Mouse (Mus musculus) thymus, postnatal 36 days (tissue): Measurements from ENCODE around the gene Aldh3b2.
"Not testable (repeated sequence)": the region's sequence is repeated elsewhere in the genome, so short reads cannot be mapped to it uniquely, and the experiment has no call there.

Experiments used
- DNase-seq, 2 experiments: peaks; one replicate each; pipeline ENCODE4 v3.0.0; 2022; ENCODE audit warnings: mixed read lengths in 2 of 2

Aldh3b2 gene

DNA sequence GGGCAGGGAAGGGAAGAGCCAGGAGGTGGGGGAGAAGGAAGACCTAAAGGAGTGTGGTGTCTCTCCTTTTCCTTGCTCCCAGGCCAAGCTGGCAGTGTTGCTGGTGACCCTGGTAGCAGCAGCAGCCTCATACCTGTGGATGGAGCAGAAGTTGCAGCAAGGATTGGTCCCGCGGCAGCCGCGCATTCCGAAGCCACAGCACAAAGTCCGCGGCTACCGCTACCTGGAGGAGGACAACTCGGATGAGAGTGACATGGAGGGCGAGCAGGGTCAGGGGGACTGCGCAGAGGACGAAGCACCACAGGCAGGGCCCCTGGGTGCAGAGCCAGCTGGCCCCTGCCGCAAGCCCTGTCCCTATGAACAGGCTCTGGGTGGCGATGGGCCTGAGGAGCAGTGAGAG lies 23.6 kb upstream of the Aldh3b2 start:
- no peak for DNase-seq

GRCm38 (mm10) chr19:3950331-3950730 lies 21.8 kb upstream of the Aldh3b2 start:
- no peak for DNase-seq

DNA sequence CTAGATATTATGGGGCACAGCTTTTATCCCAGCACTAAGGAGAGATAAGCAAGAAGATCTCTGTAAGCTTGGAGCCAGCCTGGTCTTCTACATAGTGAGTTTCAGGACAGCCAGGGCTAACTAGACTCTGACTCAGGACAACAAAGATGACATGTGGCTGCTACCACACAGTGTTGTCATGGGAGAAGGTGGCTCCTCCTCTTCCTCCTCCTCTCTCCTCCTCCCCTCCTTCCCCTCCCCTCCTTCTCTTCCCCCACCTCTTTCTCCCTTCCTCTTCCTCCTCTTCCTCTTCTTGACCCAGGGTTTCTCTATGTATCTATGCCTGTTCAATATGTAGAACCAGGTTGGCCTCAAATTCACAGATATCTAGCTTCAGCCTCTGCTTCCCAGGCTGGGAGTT lies 20.7 kb upstream of the Aldh3b2 start:
- no peak for DNase-seq

GRCm38 (mm10) chr19:3952099-3952498 lies 20.0 kb upstream of the Aldh3b2 start:
- no peak for DNase-seq

GRCm38 (mm10) chr19:3955033-3955432 lies 17.1 kb upstream of the Aldh3b2 start:
- no peak for DNase-seq

DNA sequence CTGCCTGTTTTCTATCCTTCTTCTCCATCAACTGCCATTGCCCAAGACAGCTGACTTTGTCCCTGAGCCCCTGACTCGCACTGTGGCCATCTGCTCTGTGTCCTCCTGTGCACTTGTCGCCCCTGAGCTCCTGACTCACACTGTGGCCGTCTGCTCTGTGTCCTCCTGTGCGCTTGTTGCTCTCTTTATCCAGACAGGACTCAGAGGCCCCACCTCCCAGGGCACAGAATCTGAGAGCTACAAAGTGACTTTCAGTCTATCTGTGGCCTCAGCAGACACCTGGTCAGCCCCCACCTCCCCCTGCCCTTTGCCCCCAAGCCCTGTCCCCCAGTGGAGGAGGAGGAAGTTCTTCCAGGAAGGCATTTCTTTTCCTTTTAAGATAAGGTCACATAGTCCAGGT lies 16.3 kb upstream of the Aldh3b2 start:
- no peak for DNase-seq

DNA sequence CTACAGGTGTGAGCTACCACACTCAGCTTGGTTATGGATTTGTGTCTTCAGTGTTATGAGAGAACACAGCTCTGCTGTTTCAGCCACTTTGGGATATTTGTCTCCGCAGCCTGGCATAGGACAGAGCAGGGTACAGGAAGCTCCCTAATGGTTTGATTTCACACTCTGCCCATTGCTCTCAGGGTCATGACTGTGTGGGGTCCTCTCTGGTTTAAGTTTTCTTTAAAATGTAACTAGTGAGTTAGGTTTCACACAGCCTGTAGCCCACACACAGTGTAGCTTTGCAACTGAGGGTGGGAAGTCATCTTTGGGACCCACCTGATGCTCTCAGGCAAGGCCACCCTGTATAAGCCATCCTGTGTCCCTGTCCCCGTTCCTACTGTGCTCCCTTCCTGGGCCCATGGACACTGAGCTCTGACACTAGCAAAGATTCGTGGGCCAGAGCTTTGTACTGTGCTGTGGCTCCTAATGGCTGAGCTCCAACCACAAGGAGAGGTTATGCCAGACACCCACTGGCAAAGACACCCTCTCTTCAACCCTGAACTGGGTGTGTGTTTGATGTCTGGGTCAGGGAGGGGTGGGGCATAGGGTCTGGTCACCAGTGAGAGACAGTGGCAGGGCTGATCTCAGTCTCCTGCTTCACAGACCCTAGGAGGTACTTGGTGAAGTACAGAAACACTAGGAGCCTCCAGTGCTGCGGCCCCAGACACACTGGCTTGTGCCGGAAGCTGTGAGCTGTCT lies 14.7 kb upstream of the Aldh3b2 start:
- not testable (repeated sequence) for DNase-seq

DNA sequence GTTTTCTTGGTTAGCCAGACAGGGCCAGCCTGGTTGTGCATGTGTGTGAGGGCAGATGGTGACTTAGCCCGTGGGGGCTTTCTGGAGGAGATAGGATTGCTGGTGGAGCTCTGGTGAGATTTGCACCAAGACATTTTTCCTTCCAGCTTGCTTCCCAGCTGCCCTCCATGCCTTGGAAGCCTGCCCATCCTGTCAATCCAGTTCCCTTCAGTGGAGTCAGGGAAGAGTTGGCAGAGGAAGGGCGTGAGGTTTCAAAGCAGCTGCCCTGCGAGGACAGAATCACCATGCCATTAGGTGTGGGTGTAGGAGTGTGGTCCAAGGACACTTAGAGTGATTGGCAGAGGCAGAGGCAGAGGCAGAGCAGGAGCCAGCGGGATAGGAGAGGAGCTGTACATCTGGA lies 13.7 kb upstream of the Aldh3b2 start, which contains the start of gene Aldh3b3:
Gene Aldh3b3, plus strand, starts transcription at position 176 of the 400 bp plus-strand sequence.
- DNase-seq, result no peak

- no peak for DNase-seq
Observed at GRCm38 (mm10) chr19:3959030-3959429, 13.1 kb upstream of the Aldh3b2 start.

DNA sequence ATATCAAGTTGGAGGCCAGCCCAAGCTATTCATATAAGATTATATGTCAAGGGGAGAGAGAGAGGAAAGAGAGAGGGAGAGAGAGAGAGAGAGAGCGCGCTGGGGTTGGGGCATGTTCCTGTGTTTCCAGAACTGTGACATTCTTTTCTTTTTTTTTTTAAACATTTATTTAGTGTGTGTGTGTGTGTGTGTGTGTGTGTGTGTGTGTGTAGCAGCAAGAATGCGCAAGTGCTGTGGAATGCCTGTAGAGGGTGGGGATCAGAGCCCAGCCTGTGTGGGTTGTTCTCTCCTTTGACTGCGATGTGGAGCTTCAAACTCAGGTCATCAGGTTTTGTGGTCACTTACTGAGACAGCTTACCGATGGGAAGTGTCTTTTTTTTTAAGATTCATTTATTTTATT lies 11.9 kb upstream of the Aldh3b2 start:
- DNase-seq, result no peak

- not testable (repeated sequence) for DNase-seq
Observed at GRCm38 (mm10) chr19:3961805-3962204, 10.3 kb upstream of the Aldh3b2 start.

DNA sequence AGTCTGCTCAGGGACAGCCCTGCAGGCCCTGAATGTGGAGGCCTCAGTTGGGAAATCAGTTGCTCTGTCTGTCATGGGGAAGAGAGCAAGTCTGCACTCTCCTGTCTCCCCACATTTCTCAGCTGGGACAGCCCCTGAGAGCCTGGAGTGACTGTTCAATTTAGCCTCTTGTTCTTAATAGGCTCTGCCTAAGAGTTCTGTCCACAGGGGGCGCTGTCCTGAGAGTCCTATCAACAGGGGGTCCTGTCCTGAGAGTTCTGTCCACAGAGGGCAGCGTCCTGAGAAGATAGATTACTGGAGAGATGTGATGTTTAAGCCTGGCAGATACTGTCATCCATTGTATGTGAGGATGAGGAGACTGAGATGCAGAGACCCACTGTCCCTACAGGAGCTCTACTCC lies 9.7 kb upstream of the Aldh3b2 start:
- DNase-seq, result no peak

DNA sequence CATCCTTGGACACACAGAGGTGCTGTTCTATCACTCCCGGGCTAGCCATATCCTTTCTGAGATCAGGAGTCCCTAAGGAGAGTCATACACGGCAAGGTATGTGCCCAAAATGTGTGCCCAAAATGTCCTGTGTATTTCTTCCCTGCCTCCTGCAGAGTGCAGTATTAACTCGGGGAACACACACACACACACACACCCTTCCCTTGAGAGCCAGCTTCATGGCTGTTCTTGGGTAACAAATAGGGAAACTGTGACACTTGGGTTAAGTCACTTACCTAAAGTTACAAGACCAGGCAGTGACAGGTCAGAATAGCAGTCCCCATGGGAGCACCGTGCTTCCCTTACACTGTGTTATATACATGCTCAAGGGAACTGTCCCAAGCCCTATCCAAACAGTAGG lies 8.1 kb upstream of the Aldh3b2 start:
- DNase-seq, result no peak

DNA sequence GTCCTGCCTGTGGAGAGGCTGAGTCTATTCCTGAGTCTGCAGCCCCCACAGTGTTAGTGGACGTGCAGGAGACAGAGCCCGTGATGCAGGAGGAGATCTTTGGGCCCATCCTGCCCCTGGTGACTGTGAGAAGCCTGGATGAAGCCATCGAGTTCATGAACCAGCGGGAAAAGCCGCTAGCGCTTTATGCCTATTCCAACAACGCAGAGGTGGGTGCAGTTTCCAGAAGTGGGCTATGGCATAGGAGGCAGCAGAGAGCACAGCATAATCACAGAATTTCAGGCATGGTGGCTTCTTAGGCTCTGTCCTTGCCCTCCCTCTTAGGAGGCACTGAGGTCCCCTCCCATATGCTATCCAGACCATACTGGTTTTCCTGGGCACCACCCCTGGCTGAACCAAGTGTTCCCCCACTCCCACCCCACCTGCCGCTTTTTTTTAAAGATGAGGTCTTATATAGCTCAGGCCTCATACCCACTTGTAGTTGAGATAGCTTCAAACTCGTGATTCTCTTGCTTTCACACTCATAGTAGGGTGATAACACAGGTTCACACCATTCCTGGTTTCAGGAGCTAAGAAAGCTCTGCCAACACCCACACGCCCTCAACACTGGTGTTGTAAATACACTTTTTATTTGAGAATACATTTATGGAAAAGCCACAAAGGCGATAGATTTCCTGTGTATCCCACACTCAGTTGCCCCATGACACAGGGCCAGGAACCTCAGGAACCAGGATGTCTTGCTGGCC lies 5.6 kb upstream of the Aldh3b2 start:
- no peak for DNase-seq

DNA sequence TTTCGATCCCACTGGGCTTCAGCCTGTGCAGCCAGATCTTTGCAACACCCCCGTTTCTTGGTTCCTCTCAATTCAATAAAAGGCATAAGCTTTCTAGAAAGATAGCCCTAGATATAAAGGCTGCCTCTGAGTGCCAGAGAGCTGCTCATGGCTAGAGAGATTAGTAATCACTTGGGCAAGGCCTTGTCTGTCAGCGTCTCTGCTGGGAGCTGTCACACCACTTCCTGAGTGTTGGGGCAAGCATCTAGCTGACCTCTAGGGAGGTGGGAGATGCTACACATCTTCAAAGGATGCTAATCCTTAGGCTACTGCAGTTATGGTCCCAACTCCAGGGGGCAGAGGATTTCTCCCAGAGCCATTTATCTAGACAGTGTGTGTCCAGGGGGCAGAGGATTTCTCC lies 4.9 kb upstream of the Aldh3b2 start:
- no peak for DNase-seq

DNA sequence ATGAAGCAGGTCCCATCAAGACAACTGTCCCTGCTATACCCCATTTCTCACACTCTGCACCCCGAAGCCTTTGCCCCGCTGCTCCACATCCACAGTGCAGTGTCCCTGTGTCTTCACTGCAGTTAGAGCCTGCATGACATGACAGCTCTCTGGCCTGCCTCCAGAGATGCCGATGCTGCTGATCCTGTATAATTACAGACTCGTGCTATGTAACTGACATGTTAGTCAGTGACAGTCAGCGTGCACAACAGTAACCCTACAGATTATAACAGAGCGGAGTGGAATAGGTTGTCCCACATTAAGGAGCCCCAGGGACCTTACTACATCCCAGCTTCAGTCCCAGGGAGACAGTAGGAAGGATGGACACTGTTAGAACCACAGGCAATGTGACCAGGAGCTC lies 2.5 kb downstream of the Aldh3b2 start:
- not testable (repeated sequence) for DNase-seq

DNA sequence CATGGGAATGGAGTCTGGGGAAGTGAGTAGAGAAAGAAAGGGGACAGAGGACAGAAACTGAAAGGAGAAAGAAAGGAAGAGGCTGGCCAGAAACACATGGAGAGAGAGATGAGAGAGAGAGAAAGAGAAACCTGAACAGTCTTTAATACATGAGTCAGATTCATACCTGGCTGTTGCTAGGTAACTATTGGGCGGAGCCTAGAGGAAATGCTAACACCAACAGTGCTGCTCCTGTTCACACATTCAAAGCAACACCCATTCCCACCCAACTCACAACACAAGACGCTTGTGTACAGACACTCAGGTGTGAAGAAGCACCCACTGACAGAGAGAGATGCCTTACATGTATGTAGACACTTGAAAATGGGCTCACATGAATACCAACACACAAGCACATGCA lies 3.7 kb downstream of the Aldh3b2 start:
- no peak for DNase-seq

DNA sequence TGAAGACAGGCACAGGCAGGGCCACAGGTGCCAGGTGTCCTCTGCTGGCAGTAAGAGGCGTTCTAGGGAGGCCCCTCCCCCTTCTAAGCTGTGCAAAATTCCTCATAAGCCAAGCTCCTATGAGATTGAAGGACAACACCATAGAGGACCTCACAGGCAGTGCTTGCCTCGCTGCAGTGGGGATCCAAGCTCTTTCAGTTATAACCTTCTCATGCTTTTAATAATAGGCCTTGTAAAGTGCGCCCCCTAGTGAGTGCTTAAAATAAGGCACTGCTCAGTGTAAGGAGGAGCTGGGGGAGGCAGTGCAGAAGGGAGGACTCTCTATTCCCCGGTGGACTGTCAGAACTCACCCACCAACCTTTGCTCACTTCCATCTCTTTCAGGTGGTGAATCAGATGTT lies 8.2 kb downstream of the Aldh3b2 start:
- DNase-seq, result peak; percentile 57 to 68

GRCm38 (mm10) chr19:3980917-3981316 lies 8.8 kb downstream of the Aldh3b2 start:
- DNase-seq, result no peak

DNA sequence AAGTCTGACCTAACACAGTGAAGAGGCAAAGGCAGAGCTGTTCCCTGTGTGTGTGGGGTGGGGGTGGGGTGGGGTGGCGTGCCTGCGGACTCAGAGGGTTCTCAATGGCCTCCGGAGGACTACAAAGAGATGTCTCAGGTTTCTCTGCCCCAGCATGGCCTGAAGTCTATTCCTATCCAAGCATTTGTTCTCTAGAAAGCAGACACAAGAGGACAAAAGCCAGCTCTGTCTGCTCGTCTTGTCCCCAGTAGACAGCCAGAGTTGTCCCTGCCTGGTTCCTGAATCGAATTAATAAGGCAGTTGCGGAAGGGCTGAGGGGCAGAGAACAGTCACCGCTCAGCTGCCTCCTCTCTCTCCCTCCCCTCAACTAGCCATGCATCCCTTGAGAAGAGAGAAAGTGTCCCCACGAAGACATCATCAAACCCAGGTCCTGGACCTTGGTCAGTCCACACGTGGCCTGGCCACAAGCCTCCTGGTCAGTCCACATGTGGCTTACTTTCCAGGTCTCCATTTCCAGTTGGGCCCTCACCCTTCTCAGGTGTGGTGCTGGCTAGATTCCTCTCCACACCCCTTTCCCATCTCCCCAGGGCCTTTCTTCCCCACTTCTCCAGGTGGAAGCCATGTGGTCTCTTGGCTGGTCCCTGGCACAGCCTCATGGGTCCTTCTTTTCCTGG lies 11.5 kb downstream of the Aldh3b2 start:
- no peak for DNase-seq

GRCm38 (mm10) chr19:3985261-3985681 lies 13.1 kb downstream of the Aldh3b2 start:
- DNase-seq, result no peak

DNA sequence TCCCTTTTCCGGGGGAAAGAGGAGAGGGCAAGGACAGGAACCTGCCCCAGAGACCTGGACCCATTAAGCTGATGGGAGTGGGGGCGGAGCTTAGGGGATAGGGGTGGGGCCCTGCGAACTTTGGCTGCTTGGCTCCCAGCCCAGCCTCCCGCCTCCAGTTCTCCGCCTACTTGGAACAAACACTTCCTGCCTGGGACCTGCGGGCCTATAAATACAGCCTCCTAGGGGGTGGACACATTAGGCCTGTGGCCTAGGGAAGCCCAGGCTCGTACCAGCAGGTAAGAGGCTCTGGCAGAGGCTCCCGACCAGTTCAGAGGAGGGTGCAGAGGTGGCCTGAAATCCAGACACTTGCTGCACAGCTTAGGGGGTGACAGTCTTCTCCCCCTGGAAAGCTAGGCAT lies 14.2 kb downstream of the Aldh3b2 start, which contains the start of gene Acy3:
Gene Acy3, plus strand, starts transcription at position 237 of the 400 bp plus-strand sequence.
- DNase-seq, result no peak

DNA sequence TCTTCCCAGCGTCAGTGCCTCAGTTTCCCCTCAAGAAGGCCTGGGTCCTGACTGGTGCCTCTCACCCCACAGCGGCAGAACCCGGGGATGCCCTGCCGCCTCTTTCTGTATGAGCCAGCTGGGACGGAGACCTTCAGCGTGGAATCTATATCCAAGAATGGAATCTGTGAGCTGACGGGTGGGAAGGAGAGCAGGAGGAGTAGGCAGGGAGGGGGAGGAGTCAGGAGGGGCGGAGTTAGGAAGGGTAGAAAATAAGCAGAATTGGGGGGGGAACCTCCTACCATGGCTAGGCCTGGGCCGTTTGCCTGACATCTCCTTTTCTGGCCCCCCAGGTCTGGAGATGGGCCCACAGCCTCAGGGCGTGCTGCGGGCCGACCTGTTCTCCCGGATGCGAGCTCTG lies 15.9 kb downstream of the Aldh3b2 start:
- DNase-seq, result no peak

DNA sequence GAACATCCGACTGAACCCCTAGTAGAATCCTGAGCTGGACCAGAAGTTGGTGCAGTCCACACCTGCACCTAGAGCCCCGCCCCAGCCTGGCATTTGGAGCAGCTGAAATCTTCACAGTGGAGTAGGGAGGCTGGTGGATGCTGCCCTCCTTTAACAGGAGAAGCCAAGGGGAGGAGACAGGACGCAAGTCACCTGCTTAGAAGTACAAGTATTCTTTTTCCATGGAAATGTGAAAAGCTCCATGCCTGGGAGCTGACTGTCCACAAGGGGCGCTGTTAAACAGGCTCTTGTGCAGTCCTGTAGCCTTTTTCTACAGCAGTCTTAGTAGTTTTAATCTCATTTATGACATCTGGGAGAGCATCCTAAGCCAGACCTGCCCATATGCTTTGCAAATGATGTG lies 16.6 kb downstream of the Aldh3b2 start:
- DNase-seq, result no peak
